Mouse (Mus musculus): Measurements from ENCODE around the gene E030030I06Rik.

DNA sequence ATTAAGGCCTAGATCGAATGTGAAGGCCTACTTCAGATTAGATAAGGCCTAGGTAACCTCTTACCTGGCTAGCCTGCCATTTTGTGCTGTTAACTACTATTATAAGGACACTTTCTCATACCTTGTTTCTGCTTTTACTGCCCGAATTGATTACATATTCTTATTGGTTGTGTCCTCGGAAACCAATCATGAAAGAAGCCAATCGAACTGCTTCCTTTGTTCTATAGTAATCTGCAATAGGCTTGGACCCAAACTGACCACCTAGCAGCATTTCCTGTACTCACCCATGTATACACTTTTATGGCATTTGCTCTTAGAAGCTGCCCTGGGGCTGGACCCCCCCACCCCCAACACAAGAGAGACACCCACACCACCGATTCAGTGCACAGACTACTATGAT is 6.1 kb downstream of the E030030I06Rik start:
- TF ChIP-seq POLR2A (IDR thresholded peaks at IDR 0.05; ENCODE audit: low read depth, low read length), result no peak
- TF ChIP-seq CTCF (IDR thresholded peaks at IDR 0.05; ENCODE audit: extremely low read depth, insufficient read length, insufficient replicate concordance, low read depth, low read length), result no peak

All from small intestine, adult 2 months (tissue).